Mouse (Mus musculus): ENCODE measurements around the gene Angptl6.
"Not testable (repeated sequence)": the region's sequence is repeated elsewhere in the genome, so short reads cannot be mapped to it uniquely, and the experiment has no call there.

Angptl6 gene

GRCm38 (mm10) chr9:20838931-20839330 lies 40.6 kb downstream of the Angptl6 start:
- intact Hi-C loops (cut with DNase I): no loop called here

- intact Hi-C loops (cut with DNase I): no loop called here
Measured at GRCm38 (mm10) chr9:20837184-20837947, 42.2 kb downstream of the Angptl6 start.

- intact Hi-C loops (cut with DNase I): not testable (repeated sequence)
Measured at GRCm38 (mm10) chr9:20835431-20835954, 44.0 kb downstream of the Angptl6 start.

GRCm38 (mm10) chr9:20834881-20835280 lies 44.6 kb downstream of the Angptl6 start:
- intact Hi-C loops (cut with DNase I): no loop called here

GRCm38 (mm10) chr9:20830901-20831643 lies 48.5 kb downstream of the Angptl6 start:
- intact Hi-C loops (cut with DNase I): loop anchor here (1.0 kb wide), 1 partner anchor 91 kb away; no protein-coding TSS in a partner anchor

GRCm38 (mm10) chr9:20828127-20828526 lies 51.4 kb downstream of the Angptl6 start:
- intact Hi-C loops (cut with DNase I): no loop called here

- intact Hi-C loops (cut with DNase I): no loop called here
Measured at GRCm38 (mm10) chr9:20825781-20826180, 53.7 kb downstream of the Angptl6 start.

Small RNA genes lying within 50 kb of the gene (microRNA-seq; reads per million reads assigned to microRNA genes)
- 0.57 to 0.62 reads per million in 2 experiments for gene Mir7081
